Mouse (Mus musculus): ENCODE data around the gene Uchl5. TPM values are rescaled to one million over a fixed set of nuclear protein-coding genes. Genes with fewer than 3 reads are reported as not detected.

Uchl5 gene
- polyA plus RNA-seq, 1 experiment from 2014 or later: 150 TPM

GRCm38 (mm10) chr1:143822677-143823076, 45.6 kb downstream of the Uchl5 start:
- no peaks in the 10 kb centered on the region for H3K27me3 ChIP-seq (replicated peaks; ENCODE audit: control insufficient read depth, insufficient read depth, low read length)
- H3K9me3 ChIP-seq (ENCODE audit: control insufficient read depth, low read length): no peaks in the 10 kb centered on the region
- H3K4me3 ChIP-seq (ENCODE audit: low read depth, low read length): no peak overlapping the region
- ATAC-seq (replicated peaks; ENCODE audit: low FRiP score) (no peak), DNase-seq (ENCODE audit: low spot score) (no peak)
- H3K36me3 ChIP-seq (ENCODE audit: control insufficient read depth, insufficient read depth, low read length): no peaks in the 10 kb centered on the region
- WGBS: 80% methylated on average over 3 of the region's 3 CpGs
- H3K27ac ChIP-seq (ENCODE audit: low read depth, low read length): no peak overlapping the region
- H3K9ac ChIP-seq (ENCODE audit: low read depth, low read length): no peak overlapping the region
- H3K4me2 ChIP-seq: no peak overlapping the region
- no peaks in the 10 kb centered on the region for H3K4me1 ChIP-seq (replicated peaks; ENCODE audit: control insufficient read depth, insufficient read depth, low read length)

GRCm38 (mm10) chr1:143830713-143831112, 53.6 kb downstream of the Uchl5 start:
- H3K4me1 ChIP-seq (replicated peaks; ENCODE audit: control insufficient read depth, insufficient read depth, low read length): no peaks in the 10 kb centered on the region

GRCm38 (mm10) chr1:143836363-143837182, 59.5 kb downstream of the Uchl5 start:
- WGBS: 69% methylated on average over 7 of the region's 7 CpGs
- H3K36me3 ChIP-seq (ENCODE audit: control insufficient read depth, insufficient read depth, low read length): no peaks in the 10 kb centered on the region
- ATAC-seq (replicated peaks; ENCODE audit: low FRiP score) (no peak), DNase-seq (ENCODE audit: low spot score) (no peak)
- H3K27me3 ChIP-seq (replicated peaks; ENCODE audit: control insufficient read depth, insufficient read depth, low read length): no peaks in the 10 kb centered on the region
- H3K4me2 ChIP-seq: no peak overlapping the region
- H3K9me3 ChIP-seq (ENCODE audit: control insufficient read depth, low read length): no peaks in the 10 kb centered on the region
- no peak overlapping the region for H3K27ac ChIP-seq (ENCODE audit: low read depth, low read length)
- H3K9ac ChIP-seq (ENCODE audit: low read depth, low read length): no peak overlapping the region
- H3K4me1 ChIP-seq (replicated peaks; ENCODE audit: control insufficient read depth, insufficient read depth, low read length): no peaks in the 10 kb centered on the region
- no peak overlapping the region for H3K4me3 ChIP-seq (ENCODE audit: low read depth, low read length)

More at GRCm38 (mm10) chr1:143830713-143831112, 53.6 kb downstream of the Uchl5 start:
- Histone ChIP-seq H3K27me3 (replicated peaks; ENCODE audit: control insufficient read depth, insufficient read depth, low read length) (no peaks in the 10 kb centered on the region), H3K36me3 (ENCODE audit: control insufficient read depth, insufficient read depth, low read length) (no peaks in the 10 kb centered on the region), H3K27ac (ENCODE audit: low read depth, low read length) (no peak overlapping the region), H3K9me3 (ENCODE audit: control insufficient read depth, low read length) (no peaks in the 10 kb centered on the region), H3K4me3 (ENCODE audit: low read depth, low read length) (no peak overlapping the region), H3K4me2 (no peak overlapping the region), H3K9ac (ENCODE audit: low read depth, low read length) (no peak overlapping the region)
- ATAC-seq (replicated peaks; ENCODE audit: low FRiP score) (no peak), DNase-seq (ENCODE audit: low spot score) (no peak)
- WGBS: 75% methylated on average over 3 of the region's 3 CpGs

- no peak overlapping the region for H3K9ac ChIP-seq (ENCODE audit: low read depth, low read length)
- no peak for ATAC-seq (replicated peaks; ENCODE audit: low FRiP score)
- no peak overlapping the region for H3K4me3 ChIP-seq (ENCODE audit: low read depth, low read length)
Measured at GRCm38 (mm10) chr1:143837681-143838080, 60.6 kb downstream of the Uchl5 start.

GRCm38 (mm10) chr1:143838896-143839410, 61.9 kb downstream of the Uchl5 start:
- no peak overlapping the region for H3K9ac ChIP-seq (ENCODE audit: low read depth, low read length)
- no peaks in the 10 kb centered on the region for H3K27me3 ChIP-seq (replicated peaks; ENCODE audit: control insufficient read depth, insufficient read depth, low read length)
- H3K4me2 ChIP-seq: no peak overlapping the region
- WGBS: 66% methylated on average over 2 of the region's 2 CpGs
- no peak overlapping the region for H3K4me3 ChIP-seq (ENCODE audit: low read depth, low read length)
- no peaks in the 10 kb centered on the region for H3K36me3 ChIP-seq (ENCODE audit: control insufficient read depth, insufficient read depth, low read length)
- no peak overlapping the region for H3K27ac ChIP-seq (ENCODE audit: low read depth, low read length)
- DNase-seq (ENCODE audit: low spot score): no peak
- no peaks in the 10 kb centered on the region for H3K9me3 ChIP-seq (ENCODE audit: control insufficient read depth, low read length)
- ATAC-seq (replicated peaks; ENCODE audit: low FRiP score): no peak
- H3K4me1 ChIP-seq (replicated peaks; ENCODE audit: control insufficient read depth, insufficient read depth, low read length): no peaks in the 10 kb centered on the region

More at GRCm38 (mm10) chr1:143837681-143838080, 60.6 kb downstream of the Uchl5 start:
- no peaks in the 10 kb centered on the region for H3K27me3 ChIP-seq (replicated peaks; ENCODE audit: control insufficient read depth, insufficient read depth, low read length)
- H3K4me2 ChIP-seq: no peak overlapping the region
- no peaks in the 10 kb centered on the region for H3K9me3 ChIP-seq (ENCODE audit: control insufficient read depth, low read length)
- no peaks in the 10 kb centered on the region for H3K36me3 ChIP-seq (ENCODE audit: control insufficient read depth, insufficient read depth, low read length)
- 83% methylated on average over 4 of the region's 4 CpGs for WGBS
- H3K4me1 ChIP-seq (replicated peaks; ENCODE audit: control insufficient read depth, insufficient read depth, low read length): no peaks in the 10 kb centered on the region
- no peak for DNase-seq (ENCODE audit: low spot score)
- no peak overlapping the region for H3K27ac ChIP-seq (ENCODE audit: low read depth, low read length)

GRCm38 (mm10) chr1:143852329-143852728, 75.3 kb downstream of the Uchl5 start:
- WGBS: 46% methylated on average over 4 of the region's 4 CpGs
- Histone ChIP-seq H3K27ac (ENCODE audit: low read depth, low read length) (no peak overlapping the region), H3K9me3 (ENCODE audit: control insufficient read depth, low read length) (no peaks in the 10 kb centered on the region), H3K4me2 (no peak overlapping the region), H3K4me3 (ENCODE audit: low read depth, low read length) (no peak overlapping the region), H3K4me1 (replicated peaks; ENCODE audit: control insufficient read depth, insufficient read depth, low read length) (no peaks in the 10 kb centered on the region), H3K27me3 (replicated peaks; ENCODE audit: control insufficient read depth, insufficient read depth, low read length) (no peaks in the 10 kb centered on the region), H3K9ac (ENCODE audit: low read depth, low read length) (no peak overlapping the region), H3K36me3 (ENCODE audit: control insufficient read depth, insufficient read depth, low read length) (no peaks in the 10 kb centered on the region)
- ATAC-seq (replicated peaks; ENCODE audit: low FRiP score): no peak
- DNase-seq (ENCODE audit: low spot score): no peak

- 76% methylated on average over 2 of the region's 2 CpGs for WGBS
- no peak for ATAC-seq (replicated peaks; ENCODE audit: low FRiP score)
Measured at GRCm38 (mm10) chr1:143852779-143853358, 75.8 kb downstream of the Uchl5 start.

GRCm38 (mm10) chr1:143853691-143854115, 76.6 kb downstream of the Uchl5 start:
- no peak overlapping the region for H3K27ac ChIP-seq (ENCODE audit: low read depth, low read length)
- H3K4me2 ChIP-seq: no peak overlapping the region
- no peak for ATAC-seq (replicated peaks; ENCODE audit: low FRiP score)
- 64% methylated on average over 8 of the region's 8 CpGs for WGBS
- no peak for DNase-seq (ENCODE audit: low spot score)
- no peaks in the 10 kb centered on the region for H3K4me1 ChIP-seq (replicated peaks; ENCODE audit: control insufficient read depth, insufficient read depth, low read length)
- H3K4me3 ChIP-seq (ENCODE audit: low read depth, low read length): no peak overlapping the region
- no peaks in the 10 kb centered on the region for H3K36me3 ChIP-seq (ENCODE audit: control insufficient read depth, insufficient read depth, low read length)
- no peaks in the 10 kb centered on the region for H3K9me3 ChIP-seq (ENCODE audit: control insufficient read depth, low read length)
- H3K9ac ChIP-seq (ENCODE audit: low read depth, low read length): no peak overlapping the region
- no peaks in the 10 kb centered on the region for H3K27me3 ChIP-seq (replicated peaks; ENCODE audit: control insufficient read depth, insufficient read depth, low read length)

More at GRCm38 (mm10) chr1:143852779-143853358, 75.8 kb downstream of the Uchl5 start:
- Histone ChIP-seq H3K4me2 (no peak overlapping the region), H3K27ac (ENCODE audit: low read depth, low read length) (no peak overlapping the region), H3K27me3 (replicated peaks; ENCODE audit: control insufficient read depth, insufficient read depth, low read length) (no peaks in the 10 kb centered on the region), H3K9me3 (ENCODE audit: control insufficient read depth, low read length) (no peaks in the 10 kb centered on the region), H3K4me3 (ENCODE audit: low read depth, low read length) (no peak overlapping the region), H3K36me3 (ENCODE audit: control insufficient read depth, insufficient read depth, low read length) (no peaks in the 10 kb centered on the region), H3K4me1 (replicated peaks; ENCODE audit: control insufficient read depth, insufficient read depth, low read length) (no peaks in the 10 kb centered on the region), H3K9ac (ENCODE audit: low read depth, low read length) (no peak overlapping the region)
- DNase-seq (ENCODE audit: low spot score): no peak
